Comparison of ENCODE assay signal across 13 mouse cellular contexts in genomic region chr8:87220581-87220980, GRCm38 (mm10).
"Had no signal": no experiment of that assay in that cellular context is flagged by ENCODE, and none has a peak within 500 bp of the region (broad histone marks: within the 10 kb centered on the region; RNA-seq: fewer than 3 reads in every experiment).

No protein-coding gene starts in this region.

- DNase-seq: gastrocnemius, adult 2 months; gastrocnemius, postnatal 10 days; gastrocnemius, postnatal 25 days; heart, adult 18-20 months; heart, postnatal 10 days; heart, postnatal 4 days; kidney, adult 18-20 months; kidney, adult 8-10 months; kidney, postnatal 10 days; kidney, postnatal 25 days; kidney, postnatal 4 days; liver; liver, embryonic 13.5 days had no signal
